In genomic region chr1:62704889-62705516, GRCm38 (mm10) we compare ENCODE assay signal across 8 mouse cellular contexts. TPM values are rescaled to one million over a fixed set of nuclear protein-coding genes. Genes with fewer than 3 reads are reported as not detected.
DNase-seq lines count a peak whose midpoint lies in the region; ATAC-seq and TF ChIP-seq lines count a peak whose summit lies in the region.

No protein-coding gene starts in this region.

- no peaks in the 10 kb centered on the region for H3K36me3 ChIP-seq in C2C12 (ENCODE audit: control insufficient read depth, insufficient read depth)
- H3K36me3 ChIP-seq in lung, postnatal 0 days (ENCODE audit: insufficient read depth, low read length), result no peaks in the 10 kb centered on the region

- peaks cover 68% of the 10 kb centered on the region for H3K79me2 ChIP-seq in C2C12 (ENCODE audit: control insufficient read depth, insufficient read depth)

- no peaks in the 10 kb centered on the region for H3K27me3 ChIP-seq in cerebellum, adult 2 months (ENCODE audit: control insufficient read depth, insufficient read depth, low read length)
- no peaks in the 10 kb centered on the region for H3K27me3 ChIP-seq in C2C12 (ENCODE audit: control insufficient read depth, insufficient read depth, insufficient read length)
- H3K27me3 ChIP-seq in lung, postnatal 0 days (replicated peaks; ENCODE audit: insufficient read depth, low read length), result no peaks in the 10 kb centered on the region

- TF ChIP-seq EP300 in lung, postnatal 0 days (IDR thresholded peaks at IDR 0.05), result no peak; the same call in 1 of the 2 replicates

- 73% methylated on average over 16 of the region's 16 CpGs for WGBS in cerebellum, adult 2 months
- 10% methylated on average over 16 of the region's 16 CpGs for WGBS in lung, postnatal 0 days

- peak; percentile 39 for ATAC-seq in lung, postnatal 0 days

- H3K9ac ChIP-seq in lung, postnatal 0 days (replicated peaks; ENCODE audit: low read depth), result peak overlapping the region; percentile 56

- no peak for DNase-seq in cerebellum, adult 2 months
- no peak for DNase-seq in cerebellum, adult 9-10 months
- peak; percentile 17 to 41 for DNase-seq in heart, postnatal 36 days
- peak; percentile 71 for DNase-seq in lung, postnatal 0 days (ENCODE audit: low spot score)
- DNase-seq in spleen, postnatal 14 days (ENCODE audit: low spot score in 2 of 2), result no peak
- no peak for DNase-seq in yolk sac, embryonic 10.5 days (ENCODE audit: low spot score)
- no peak for DNase-seq in right cerebral cortex, postnatal 4 days

- H3K4me2 ChIP-seq in lung, postnatal 0 days (replicated peaks; ENCODE audit: low read depth, low read length), result peak overlapping the region; percentile 98

- peak overlapping the region; percentile 74 for H3K4me3 ChIP-seq in cerebellum, adult 2 months (replicated peaks; ENCODE audit: insufficient read depth, low read depth, low read length)
- peak overlapping the region; percentile 47 for H3K4me3 ChIP-seq in C2C12 (ENCODE audit: insufficient read depth, poor library complexity, severe bottlenecking)
- peak overlapping the region; percentile 76 for H3K4me3 ChIP-seq in lung, postnatal 0 days (ENCODE audit: low read depth, low read length)

- intact Hi-C loops in heart, postnatal 36 days (cut with DNase I), result loop anchor here (5.0 to 10.0 kb wide), 5 partner anchors 260 to 1560 kb away; no protein-coding TSS in a partner anchor

- no peak for TF ChIP-seq CTCF in cerebellum, adult 2 months (IDR thresholded peaks at IDR 0.05; ENCODE audit: borderline replicate concordance, insufficient read depth, low read depth, low read length)
- TF ChIP-seq CTCF in C2C12 (IDR thresholded peaks at IDR 0.05; ENCODE audit: control insufficient read depth, insufficient read depth, insufficient read length), result no peak
- no peak for TF ChIP-seq CTCF in lung, postnatal 0 days (IDR thresholded peaks at IDR 0.05)

- peak overlapping the region; percentile 46 for H3ac ChIP-seq in C2C12 (ENCODE audit: control insufficient read depth, insufficient read length, low read depth)

- H3K9me3 ChIP-seq in lung, postnatal 0 days (ENCODE audit: low read length), result no peaks in the 10 kb centered on the region

- peaks cover 61% of the 10 kb centered on the region for H3K79me3 ChIP-seq in C2C12 (ENCODE audit: low read depth)

- no peak for TF ChIP-seq POLR2A in cerebellum, adult 2 months (IDR thresholded peaks at IDR 0.05; ENCODE audit: borderline replicate concordance, insufficient read depth, low read length)

- H3K4me1 ChIP-seq in cerebellum, adult 2 months (ENCODE audit: control insufficient read depth, insufficient read depth, low read length), result peaks cover 6% of the 10 kb centered on the region
- peaks cover 8% of the 10 kb centered on the region; the same call in 1 of the 2 replicates for H3K4me1 ChIP-seq in lung, postnatal 0 days (ENCODE audit: insufficient read depth, low read depth, low read length)

- H3K27ac ChIP-seq in cerebellum, adult 2 months (ENCODE audit: insufficient read depth, low read length), result no peak overlapping the region
- H3K27ac ChIP-seq in lung, postnatal 0 days (ENCODE audit: low read length), result peak overlapping the region; percentile 84

TF ChIP-seq in C2C12, 6 proteins besides CTCF, POLR2A, EP300 and RAD21:
- TF ChIP-seq MYOD1 (IDR thresholded peaks at IDR 0.05; ENCODE audit: control insufficient read depth, insufficient read length, low read depth) (no peak), CEBPB (IDR thresholded peaks at IDR 0.05; ENCODE audit: low read depth) (no peak), MYOG (IDR thresholded peaks at IDR 0.05; ENCODE audit: control insufficient read depth, extremely low read depth, insufficient read length) (no peak), FOSL1 (IDR thresholded peaks at IDR 0.05; ENCODE audit: insufficient read depth, low read length, poor library complexity, severe bottlenecking) (no peak), USF1 (IDR thresholded peaks at IDR 0.05; ENCODE audit: low read depth) (no peak), MAX (IDR thresholded peaks at IDR 0.05) (no peak)
TF ChIP-seq in C2C12: peak in this region for 0.

RNA-seq across cellular contexts. Expression of gene Nrp2, which starts 1.9 kb away (rescaled TPM):
- 8.5 and 9.1 TPM in 2 replicates for polyA plus RNA-seq in cerebellum, adult 2 months (2012; rRNA removed)
- polyA plus RNA-seq in C2C12 (2012; fragmentation: generic; extraction: Trizol), result 16.8 TPM
- 10 to 100 TPM; 25.3 to 28.3 TPM for total RNA-seq in heart, postnatal 36 days (2021)
- 14.0 and 17.5 TPM in 2 replicates for polyA plus RNA-seq in lung, postnatal 0 days (2015; fragmentation: Nextera tagmentation; extraction: Ambion mirVana)

Comparison
In these comparisons a context has a peak if more than half of its experiments do, and no peak if none do; other contexts are left out.
1. DNase-seq: peak in heart, postnatal 36 days (2 of 2) and lung, postnatal 0 days (single experiment); none in cerebellum, adult 2 months (0 of 2), cerebellum, adult 9-10 months (single experiment), spleen, postnatal 14 days (0 of 2), yolk sac, embryonic 10.5 days (single experiment) and right cerebral cortex, postnatal 4 days (single experiment).
2. Peak in every context shown above with its lines, with median percentiles within 50 percentile points of each other: H3K4me3 ChIP-seq.